Mouse (Mus musculus) embryonic facial prominence, embryonic 15.5 days (tissue): ENCODE measurements at regions not wholly inside any gene's neighbourhood (a gene's known extent, or its start where the extent isn't known, plus 50 kb on each side); places are given as distances from the start of the nearest gene placed in this dataset.

ENCODE experiments used
- ATAC-seq: fragments of 200-750 bp; cut with Nextera tagmentation; 2 replicates; pipeline ENCODE4 v1.8.0; 2017; ENCODE audit warnings: low read depth, moderate TSS enrichment; ENCODE audit not compliant: insufficient number of reproducible peaks, low FRiP score, low TSS enrichment
- H3K27ac ChIP-seq: fragments of 300-500 bp; sonication (generic); replicated peaks from 2 replicates; pipeline ENCODE4 v1.5.1; 2015; ENCODE audit warnings: mild to moderate bottlenecking, inconsistent platforms
- H3K27me3 ChIP-seq: fragments of 300-500 bp; sonication (generic); 2 replicates; pipeline ENCODE4 v1.6.1; 2015; ENCODE audit warnings: inconsistent platforms
- H3K36me3 ChIP-seq: fragments of 300-500 bp; sonication (generic); 2 replicates; pipeline ENCODE4 v1.6.1; 2015; ENCODE audit warnings: mild to moderate bottlenecking, inconsistent platforms
- H3K4me1 ChIP-seq: fragments of 300-500 bp; sonication (generic); 2 replicates; pipeline ENCODE4 v1.6.1; 2015; ENCODE audit warnings: inconsistent platforms
- H3K4me2 ChIP-seq: fragments of 300-500 bp; sonication (generic); replicated peaks from 2 replicates; pipeline ENCODE4 v1.6.1; 2015; ENCODE audit warnings: mild to moderate bottlenecking, inconsistent platforms
- H3K4me3 ChIP-seq: fragments of 300-500 bp; sonication (generic); replicated peaks from 2 replicates; pipeline ENCODE4 v1.5.1; 2015; ENCODE audit warnings: mild to moderate bottlenecking, inconsistent platforms
- H3K9ac ChIP-seq: fragments of 300-500 bp; sonication (generic); 2 replicates; pipeline ENCODE4 v1.6.1; 2015; ENCODE audit warnings: inconsistent platforms
- H3K9me3 ChIP-seq: fragments of 300-500 bp; sonication (generic); replicated peaks from 2 replicates; pipeline ENCODE4 v1.6.1; 2016; ENCODE audit warnings: inconsistent platforms
- WGBS: fragments of 180-500 bp; shearing (Covaris S2); methylation state at CpG from one replicate; pipeline ENCODE4 v1.1.7; 2015; 5-methylcytosine and 5-hydroxymethylcytosine counted together

- Histone ChIP-seq H3K9me3 (no peaks in the 10 kb centered on the region), H3K9ac (no peak overlapping the region), H3K4me1 (peaks cover 9% of the 10 kb centered on the region; the same call in 1 of the 2 replicates), H3K27me3 (no peaks in the 10 kb centered on the region), H3K4me2 (no peak overlapping the region), H3K4me3 (no peak overlapping the region), H3K36me3 (no peaks in the 10 kb centered on the region), H3K27ac (no peak overlapping the region)
- ATAC-seq: no peak
- 71% methylated on average over 7 of the region's 7 CpGs for whole genome bisulfite sequencing
Observed at GRCm38 (mm10) chr13:97537686-97538085, 222.7 kb downstream of the Gm10260 start.

GRCm38 (mm10) chr13:97537206-97537605, 223.2 kb downstream of the Gm10260 start:
- Histone ChIP-seq H3K27me3 (no peaks in the 10 kb centered on the region), H3K9ac (no peak overlapping the region), H3K4me3 (no peak overlapping the region), H3K36me3 (no peaks in the 10 kb centered on the region), H3K4me2 (no peak overlapping the region), H3K27ac (no peak overlapping the region), H3K4me1 (peaks cover 9% of the 10 kb centered on the region; the same call in 1 of the 2 replicates), H3K9me3 (0 out of 2 replicates have a peak, but pooled peaks cover under 1% of the 10 kb centered on the region)
- ATAC-seq: no peak
- 84% methylated on average over 11 of the region's 11 CpGs for WGBS

- no peak overlapping the region for H3K4me2 ChIP-seq
- peaks cover 15% of the 10 kb centered on the region; the same call in 1 of the 2 replicates for H3K4me1 ChIP-seq
- peak; percentile 48; the same call in 1 of the 2 replicates for ATAC-seq
- 54% methylated on average over 11 of the region's 11 CpGs for WGBS
- H3K27ac ChIP-seq: no peak overlapping the region; the same call in 1 of the 2 replicates
- H3K4me3 ChIP-seq: no peak overlapping the region
- 0 out of 2 replicates have a peak, but pooled peaks cover 2% of the 10 kb centered on the region for H3K9me3 ChIP-seq
- H3K9ac ChIP-seq: no peak overlapping the region
- H3K27me3 ChIP-seq: no peaks in the 10 kb centered on the region
- no peaks in the 10 kb centered on the region for H3K36me3 ChIP-seq
Observed at GRCm38 (mm10) chr13:97533896-97534666, 226.4 kb downstream of the Gm10260 start.

- Histone ChIP-seq H3K9ac (no peak overlapping the region), H3K36me3 (no peaks in the 10 kb centered on the region), H3K9me3 (0 out of 2 replicates have a peak, but pooled peaks cover 2% of the 10 kb centered on the region), H3K4me2 (no peak overlapping the region), H3K27me3 (no peaks in the 10 kb centered on the region), H3K4me3 (no peak overlapping the region), H3K27ac (no peak overlapping the region), H3K4me1 (peaks cover 11% of the 10 kb centered on the region; the same call in 1 of the 2 replicates)
- ATAC-seq: no peak
- WGBS: 72% methylated on average over 2 of the region's 2 CpGs
Observed at GRCm38 (mm10) chr13:97531181-97531580, 229.3 kb downstream of the Gm10260 start.

- ATAC-seq: no peak
- Histone ChIP-seq H3K4me2 (no peak overlapping the region), H3K27me3 (no peaks in the 10 kb centered on the region), H3K9me3 (0 out of 2 replicates have a peak, but pooled peaks cover 2% of the 10 kb centered on the region), H3K9ac (no peak overlapping the region), H3K27ac (no peak overlapping the region), H3K36me3 (no peaks in the 10 kb centered on the region), H3K4me1 (peaks cover 11% of the 10 kb centered on the region; the same call in 1 of the 2 replicates), H3K4me3 (no peak overlapping the region)
- 46% methylated on average over 2 of the region's 2 CpGs for WGBS
Observed at GRCm38 (mm10) chr13:97530570-97530969, 229.9 kb downstream of the Gm10260 start.

- H3K4me2 ChIP-seq: no peak overlapping the region
- H3K4me1 ChIP-seq: peaks cover 16% of the 10 kb centered on the region
- H3K36me3 ChIP-seq: no peaks in the 10 kb centered on the region
- no peaks in the 10 kb centered on the region for H3K27me3 ChIP-seq
- H3K27ac ChIP-seq: no peak overlapping the region
- H3K4me3 ChIP-seq: no peak overlapping the region
- ATAC-seq: no peak
- 0 out of 2 replicates have a peak, but pooled peaks cover 2% of the 10 kb centered on the region for H3K9me3 ChIP-seq
- WGBS: 81% methylated on average over 2 of the region's 2 CpGs
- no peak overlapping the region for H3K9ac ChIP-seq
Observed at GRCm38 (mm10) chr13:97527958-97528357, 232.5 kb downstream of the Gm10260 start.

GRCm38 (mm10) chr13:97524847-97525434, 235.5 kb downstream of the Gm10260 start:
- Histone ChIP-seq H3K4me2 (no peak overlapping the region), H3K36me3 (no peaks in the 10 kb centered on the region), H3K9ac (no peak overlapping the region), H3K9me3 (no peaks in the 10 kb centered on the region), H3K4me3 (no peak overlapping the region), H3K4me1 (peaks cover 11% of the 10 kb centered on the region), H3K27ac (no peak overlapping the region), H3K27me3 (no peaks in the 10 kb centered on the region)
- WGBS: 57% methylated on average over 7 of the region's 7 CpGs
- ATAC-seq: no peak

GRCm38 (mm10) chr13:97523523-97524412, 236.7 kb downstream of the Gm10260 start:
- Histone ChIP-seq H3K9me3 (no peaks in the 10 kb centered on the region), H3K36me3 (no peaks in the 10 kb centered on the region), H3K4me3 (no peak overlapping the region), H3K4me1 (peaks cover 11% of the 10 kb centered on the region), H3K27ac (peak overlapping the region; percentile 48; the same call in 1 of the 2 replicates), H3K4me2 (no peak overlapping the region; the same call in 1 of the 2 replicates), H3K27me3 (no peaks in the 10 kb centered on the region), H3K9ac (no peak overlapping the region)
- 35% methylated on average over 19 of the region's 19 CpGs for WGBS
- no peak for ATAC-seq

GRCm38 (mm10) chr13:97520988-97521547, 239.4 kb downstream of the Gm10260 start:
- H3K36me3 ChIP-seq: no peaks in the 10 kb centered on the region
- 55% methylated on average over 13 of the region's 13 CpGs for WGBS

GRCm38 (mm10) chr13:97516731-97517130, 243.7 kb downstream of the Gm10260 start:
- WGBS: 92% methylated on average over 4 of the region's 4 CpGs

More at GRCm38 (mm10) chr13:97520988-97521547, 239.4 kb downstream of the Gm10260 start:
- H3K27ac ChIP-seq: no peak overlapping the region
- H3K4me2 ChIP-seq: no peak overlapping the region
- no peaks in the 10 kb centered on the region for H3K9me3 ChIP-seq
- no peak overlapping the region for H3K9ac ChIP-seq
- no peak for ATAC-seq
- no peak overlapping the region for H3K4me3 ChIP-seq
- peaks cover 11% of the 10 kb centered on the region for H3K4me1 ChIP-seq
- no peaks in the 10 kb centered on the region for H3K27me3 ChIP-seq

More at GRCm38 (mm10) chr13:97516731-97517130, 243.7 kb downstream of the Gm10260 start:
- Histone ChIP-seq H3K4me1 (peaks cover 8% of the 10 kb centered on the region), H3K4me2 (no peak overlapping the region), H3K9me3 (no peaks in the 10 kb centered on the region), H3K27me3 (no peaks in the 10 kb centered on the region), H3K9ac (no peak overlapping the region), H3K4me3 (no peak overlapping the region), H3K27ac (no peak overlapping the region), H3K36me3 (no peaks in the 10 kb centered on the region)
- no peak for ATAC-seq
